Mouse (Mus musculus): ENCODE data around the gene Nsun4.

DNA sequence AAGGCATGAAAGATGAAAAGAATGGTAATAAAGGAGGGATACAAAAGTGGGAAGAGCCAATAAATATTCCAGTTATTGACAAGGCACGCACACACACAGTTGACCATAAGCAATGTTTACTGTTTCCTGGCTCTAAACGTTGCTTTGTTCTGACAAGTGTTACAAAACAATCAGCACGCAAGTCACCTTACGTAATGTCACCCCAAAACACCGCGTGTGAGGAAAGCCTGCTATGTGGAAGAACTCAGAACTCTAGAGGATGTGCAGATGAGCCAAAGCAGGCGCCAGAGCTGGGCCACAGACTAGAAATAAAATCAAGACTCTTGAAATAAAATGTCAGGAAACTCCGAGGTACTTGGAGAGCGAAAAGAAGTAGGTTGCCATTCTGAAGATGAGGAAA is 20.8 kb downstream of the Nsun4 start:
- TF ChIP-seq CTCF (IDR thresholded peaks at IDR 0.05; ENCODE audit: extremely low read depth, insufficient read depth, insufficient read length, insufficient replicate concordance) (no peak), POLR2A (IDR thresholded peaks at IDR 0.05; ENCODE audit: low read depth, low read length) (no peak)

Measured in spleen, adult 2 months (tissue).